Mouse (Mus musculus): ENCODE results near the gene 1810049J17Rik.

DNA sequence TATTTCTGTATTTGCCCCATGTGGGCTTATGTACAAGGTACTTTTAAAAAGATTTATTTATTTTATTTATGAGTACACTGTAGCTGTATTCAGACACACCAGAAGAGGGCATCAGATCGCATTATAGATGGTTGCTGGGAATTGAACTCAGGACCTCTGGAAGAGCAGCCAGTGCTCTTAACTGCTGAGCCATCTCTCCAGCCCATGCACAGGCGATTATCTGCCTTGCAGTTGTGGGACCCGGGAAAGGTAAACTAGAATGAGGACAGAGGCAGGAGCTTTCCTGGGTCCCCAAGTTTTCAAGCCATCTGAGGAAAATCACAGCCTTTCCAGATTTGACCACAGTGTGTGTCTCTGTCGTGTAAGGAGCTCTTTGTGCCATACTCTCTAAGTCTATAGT, 47.2 kb upstream of the 1810049J17Rik start:
- no peak for TF ChIP-seq CTCF (IDR thresholded peaks at IDR 0.05; ENCODE audit: low read depth, low read length)
- TF ChIP-seq POLR2A (IDR thresholded peaks at IDR 0.05; ENCODE audit: extremely low read depth, insufficient read depth, low read length): no peak

All from liver, adult 2 months (tissue).